Mouse (Mus musculus) embryo, embryonic 9.5 days (tissue): ENCODE data around the gene Per1.
A peak's percentile ranks its signal among the peaks of the same experiment; 100 is the strongest.

Experiments used
- DNase-seq: peaks from one replicate; pipeline ENCODE4 v3.0.0-alpha.2; 2017; ENCODE audit errors: extremely low spot score

Gene Per1

GRCm38 (mm10) chr11:69094697-69095429 is at the start of gene Per1:
Gene Per1 (plus strand): TSS chr11:69095217.
- peak; percentile 99 for DNase-seq

DNA sequence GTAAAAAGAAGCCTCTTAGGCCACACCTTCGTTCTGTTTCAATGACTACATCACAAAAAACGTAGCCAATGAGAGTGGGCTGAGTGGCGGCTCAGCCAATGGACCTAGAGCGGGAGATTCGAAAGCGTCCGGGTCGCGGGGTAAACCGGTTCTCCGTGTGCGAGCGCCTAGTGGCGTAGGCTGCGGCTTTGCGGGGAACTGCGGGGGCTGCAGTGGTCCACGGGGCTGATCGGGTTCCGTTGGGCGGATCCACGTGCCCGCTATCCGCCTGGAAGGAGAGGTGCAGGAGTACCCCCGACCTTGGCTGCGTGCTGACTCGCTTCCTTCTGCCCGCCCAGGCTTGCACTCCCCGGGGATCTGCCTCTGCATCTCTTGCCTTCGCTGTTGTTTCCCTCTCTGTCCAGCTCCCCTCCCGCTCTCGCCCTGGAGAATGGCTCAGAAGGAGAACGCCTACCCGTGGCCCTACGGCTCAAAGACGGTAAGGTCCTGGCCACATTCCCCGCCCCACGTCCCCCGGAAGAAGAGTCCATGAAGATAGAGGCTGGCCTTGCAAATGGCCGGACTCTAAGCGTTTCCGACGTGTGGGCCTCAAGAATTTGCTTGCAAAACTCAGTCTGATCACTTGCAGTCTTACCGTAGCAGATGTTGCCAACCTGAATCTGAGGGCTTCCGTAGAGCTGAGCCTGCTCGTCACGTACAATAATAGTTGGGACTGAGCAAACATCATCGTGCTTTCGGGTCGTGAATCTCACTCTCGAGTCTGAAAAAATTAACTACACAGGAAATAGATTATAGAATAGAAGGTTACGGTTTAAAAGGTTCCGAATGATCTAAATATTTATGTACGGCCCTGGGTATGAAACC is 49.3 kb upstream of the Per1 start, which contains the start of gene Aurkb:
Gene Aurkb (plus strand): TSS at position 117 of the 864 bp plus-strand sequence.
- DNase-seq: peak; percentile 90

- no peak for DNase-seq
These were observed 48.6 kb upstream of the Per1 start for GRCm38 (mm10) chr11:69046395-69046774.

GRCm38 (mm10) chr11:69047592-69047991 is 47.4 kb upstream of the Per1 start:
- DNase-seq: no peak

DNA sequence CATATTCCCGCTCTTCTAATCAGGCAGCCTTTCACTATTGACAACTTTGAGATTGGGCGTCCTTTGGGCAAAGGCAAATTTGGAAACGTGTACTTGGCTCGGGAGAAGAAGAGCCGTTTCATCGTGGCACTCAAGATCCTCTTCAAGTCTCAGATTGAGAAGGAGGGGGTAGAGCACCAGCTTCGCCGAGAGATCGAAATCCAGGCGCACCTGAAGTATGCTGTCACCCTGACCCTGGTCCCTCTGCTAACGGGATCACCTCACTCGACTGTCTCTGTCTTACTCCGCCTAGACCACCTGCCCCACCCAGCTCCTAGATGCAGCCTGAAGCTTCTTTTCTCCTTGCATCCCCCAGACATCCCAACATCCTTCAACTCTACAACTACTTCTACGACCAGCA is 46.9 kb upstream of the Per1 start:
- no peak for DNase-seq

GRCm38 (mm10) chr11:69050748-69051147 is 44.3 kb upstream of the Per1 start:
- no peak for DNase-seq

DNA sequence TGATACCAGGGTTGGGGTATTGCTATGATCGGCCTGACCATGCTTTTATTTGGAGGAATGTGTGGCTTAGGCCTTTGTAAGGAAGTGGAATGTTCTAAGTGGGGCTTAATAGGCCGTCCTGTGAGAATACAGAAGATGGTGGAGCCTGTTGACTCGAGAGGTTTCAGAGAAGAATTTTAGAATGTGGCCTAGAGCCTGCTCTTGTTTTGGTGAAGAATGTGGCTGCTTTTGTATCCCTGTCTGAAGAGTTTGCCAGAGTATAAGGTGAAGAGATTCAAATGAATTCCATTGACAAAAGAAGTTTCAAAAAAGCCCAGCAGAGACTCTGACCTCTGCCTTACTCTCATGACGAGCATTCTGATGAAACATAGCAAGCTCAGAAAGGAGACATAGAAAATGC is 43.2 kb upstream of the Per1 start:
- DNase-seq: no peak

- no peak for DNase-seq
These were observed 42.1 kb upstream of the Per1 start for GRCm38 (mm10) chr11:69052824-69053421.

DNA sequence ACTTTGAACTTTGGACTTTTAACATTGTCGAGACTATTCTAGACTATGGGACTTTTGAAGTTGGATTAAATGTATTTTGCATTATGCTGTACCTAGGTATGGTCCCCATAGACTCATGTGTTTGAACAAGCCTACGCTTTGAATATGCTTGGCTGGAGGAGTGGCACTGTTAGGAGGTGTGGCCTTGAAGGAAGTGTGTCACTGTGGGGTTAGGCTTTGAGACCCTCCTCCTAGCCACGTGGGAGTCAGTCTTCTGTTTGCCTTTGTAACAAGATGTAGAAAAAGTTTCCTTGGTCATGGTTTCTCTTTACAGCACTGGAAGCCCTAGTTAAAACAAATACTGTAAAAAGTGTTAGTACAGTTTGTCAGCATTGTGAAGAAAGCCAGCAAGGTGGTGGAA is 41.2 kb upstream of the Per1 start:
- DNase-seq: no peak

GRCm38 (mm10) chr11:69058265-69058664 is 36.8 kb upstream of the Per1 start:
- no peak for DNase-seq

GRCm38 (mm10) chr11:69058729-69059356 is 36.2 kb upstream of the Per1 start:
- no peak for DNase-seq

- peak; percentile 95 for DNase-seq
These were observed 35.6 kb upstream of the Per1 start, which contains the start of gene Borcs6 for GRCm38 (mm10) chr11:69059357-69059974. Gene Borcs6 (plus strand): TSS chr11:69059717.

GRCm38 (mm10) chr11:69059975-69060411 is 35.0 kb upstream of the Per1 start:
- no peak for DNase-seq

- no peak for DNase-seq
These were observed 34.4 kb upstream of the Per1 start for GRCm38 (mm10) chr11:69060448-69061254.

- DNase-seq: no peak
These were observed 33.6 kb upstream of the Per1 start for GRCm38 (mm10) chr11:69061255-69061912.

GRCm38 (mm10) chr11:69062194-69062760 is 32.7 kb upstream of the Per1 start:
- DNase-seq: peak; percentile 84

DNA sequence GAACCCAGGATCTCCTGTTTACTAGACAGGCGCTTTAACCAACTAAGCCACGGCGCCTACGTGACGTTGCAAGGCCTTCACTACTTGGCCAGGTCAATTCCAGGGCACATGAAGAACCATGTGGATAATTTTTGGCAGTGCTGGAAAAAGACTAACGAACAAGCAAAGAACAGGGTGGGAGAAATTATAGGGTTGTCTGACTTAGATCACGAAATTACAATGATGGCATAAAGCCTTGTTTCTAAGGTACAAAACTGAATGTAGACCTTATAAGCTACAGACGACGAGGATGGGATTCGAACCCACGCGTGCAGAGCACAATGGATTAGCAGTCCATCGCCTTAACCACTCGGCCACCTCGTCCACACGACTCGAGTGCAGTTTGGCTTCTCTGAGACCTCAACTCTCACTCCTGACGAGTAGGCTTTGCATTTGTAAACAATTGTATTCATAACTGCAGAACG is 32.2 kb upstream of the Per1 start:
- DNase-seq: peak; percentile 96

DNA sequence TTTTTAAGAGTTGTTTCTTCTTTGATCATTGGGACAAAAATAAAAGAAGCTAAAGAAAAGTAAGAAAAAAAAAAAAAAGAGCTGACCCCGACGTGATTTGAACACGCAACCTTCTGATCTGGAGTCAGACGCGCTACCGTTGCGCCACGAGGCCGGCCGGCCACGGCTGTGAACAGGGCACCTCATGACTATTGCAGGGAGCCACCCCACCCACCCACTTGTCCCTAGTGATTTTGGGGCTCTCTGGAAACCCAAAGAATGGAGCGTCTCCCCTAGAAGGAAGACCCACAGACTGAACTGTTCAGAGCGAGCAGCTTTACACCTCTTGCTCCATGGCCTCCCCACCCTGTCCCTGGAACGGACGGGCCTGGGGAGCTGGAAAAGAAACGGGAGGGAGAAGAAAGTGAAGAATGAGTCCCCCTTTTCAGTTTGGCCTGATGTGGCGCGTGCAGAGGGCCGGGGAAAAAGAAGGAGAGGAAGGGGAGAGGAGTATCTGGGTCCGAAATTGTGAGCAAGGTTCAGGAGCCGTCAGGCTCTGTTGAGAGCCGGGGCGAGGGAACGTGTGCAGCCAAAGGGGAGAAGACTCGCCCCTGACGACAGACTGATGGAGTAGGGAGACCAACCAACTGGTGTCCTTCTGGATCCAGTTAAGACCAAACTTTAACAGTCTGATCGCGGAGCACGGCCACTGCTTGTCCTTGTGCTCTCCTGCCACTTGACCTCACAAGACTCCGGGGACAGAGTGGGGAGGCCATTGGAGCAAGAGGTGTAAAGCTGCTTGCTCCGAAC is 31.4 kb upstream of the Per1 start:
- peak; percentile 92 for DNase-seq
